Mouse (Mus musculus) liver, embryonic 11.5 days (tissue): ENCODE measurements around the gene Ndufaf5. TPM values are rescaled to one million over a fixed set of nuclear protein-coding genes. Genes with fewer than 3 reads are reported as not detected.
"Not testable (repeated sequence)": the region's sequence is repeated elsewhere in the genome, so short reads cannot be mapped to it uniquely, and the experiment has no call there.

Experiments used
- ATAC-seq: fragments of 200-750 bp; cut with Nextera tagmentation; replicated peaks from 2 replicates; pipeline ENCODE4 v1.8.0; 2017; ENCODE audit warnings: moderate number of reproducible peaks, mild to moderate bottlenecking, moderate TSS enrichment, moderate library complexity; ENCODE audit not compliant: low FRiP score
- DNase-seq: peaks from one replicate; pipeline ENCODE4 v3.0.0-alpha.2; 2017; ENCODE audit warnings: low spot score
- H3K27ac ChIP-seq: fragments of 300-500 bp; sonication (generic); 2 replicates; pipeline ENCODE4 v1.5.1; 2014; ENCODE audit warnings: mild to moderate bottlenecking, low read depth, low read length, control low read depth
- H3K27me3 ChIP-seq: fragments of 300-500 bp; sonication (generic); replicated peaks from 2 replicates; pipeline ENCODE4 v1.6.1; 2014; ENCODE audit warnings: low read length, mixed read lengths; ENCODE audit not compliant: control insufficient read depth, insufficient read depth
- H3K36me3 ChIP-seq: fragments of 300-500 bp; sonication (generic); 2 replicates; pipeline ENCODE4 v1.6.1; 2014; ENCODE audit warnings: mild to moderate bottlenecking, low read length, moderate library complexity, mixed read lengths; ENCODE audit not compliant: control insufficient read depth, insufficient read depth
- H3K4me1 ChIP-seq: fragments of 300-500 bp; sonication (generic); replicated peaks from 2 replicates; pipeline ENCODE4 v1.6.1; 2014; ENCODE audit warnings: low read length, mixed read lengths; ENCODE audit not compliant: control insufficient read depth, insufficient read depth
- H3K4me2 ChIP-seq: fragments of 300-500 bp; sonication (generic); 2 replicates; pipeline ENCODE4 v1.6.1; 2014; ENCODE audit warnings: mild to moderate bottlenecking, control low read depth, moderate library complexity
- H3K4me3 ChIP-seq: fragments of 300-500 bp; sonication (generic); 2 replicates; pipeline ENCODE4 v1.5.1; 2014; ENCODE audit warnings: low read depth, low read length, control low read depth
- H3K9ac ChIP-seq: fragments of 300-500 bp; sonication (generic); 2 replicates; pipeline ENCODE4 v1.6.1; 2014; ENCODE audit warnings: low read depth, low read length, control low read depth
- H3K9me3 ChIP-seq: fragments of 300-500 bp; sonication (generic); 2 replicates; pipeline ENCODE4 v1.6.1; 2016; ENCODE audit warnings: low read length, inconsistent platforms, mixed read lengths; ENCODE audit not compliant: control insufficient read depth
- WGBS: fragments of 180-500 bp; shearing (Covaris S2); extraction: QIAGEN DNeasy Blood & Tissue Kit; methylation state at CpG from one replicate; pipeline ENCODE4 v1.1.7; 2014; 5-methylcytosine and 5-hydroxymethylcytosine counted together
- polyA plus RNA-seq: library from polyadenylated mRNA; unstranded; fragments of >200 nt; fragmentation: Nextera tagmentation; extraction: Ambion mirVana; gene quantifications from 2 replicates; pipeline ENCODE4 v1.2.1, GENCODE M21; 2014

Gene Ndufaf5
- 18.7 and 19.4 TPM in 2 replicates for polyA plus RNA-seq

DNA sequence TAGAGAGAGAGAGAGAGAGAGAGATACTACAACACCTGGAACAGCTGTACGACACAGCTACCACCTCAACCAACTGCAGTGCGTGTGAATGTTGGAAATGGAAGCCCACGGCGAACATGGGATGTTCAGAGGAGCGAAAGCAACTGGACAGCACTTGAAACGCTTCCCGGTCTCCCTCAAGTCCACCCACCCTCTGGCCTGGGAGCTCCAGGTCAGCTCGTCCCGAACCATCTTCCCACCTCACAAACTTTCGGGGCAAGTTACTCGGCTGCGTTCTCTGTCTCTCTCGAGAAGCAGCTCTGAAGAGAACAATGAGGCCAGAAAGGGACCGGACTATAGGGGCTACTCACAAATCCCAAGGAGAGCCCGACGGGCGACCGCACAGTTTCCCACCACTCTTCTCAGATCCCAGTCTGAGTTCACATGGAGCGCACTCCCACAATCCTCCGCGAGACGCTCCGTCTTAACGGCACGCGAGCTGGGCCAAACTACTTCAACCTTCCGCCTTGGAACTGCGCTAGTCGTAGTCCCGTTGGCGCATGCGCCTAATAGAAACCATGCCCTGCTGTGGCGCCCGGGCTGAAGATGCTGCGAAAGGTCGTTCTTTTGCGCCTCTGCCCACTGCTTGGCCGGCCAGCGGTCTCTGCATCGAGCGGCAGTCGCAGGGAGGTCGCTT, at the start of gene Ndufaf5, which contains the start of gene Esf1:
Gene Ndufaf5, plus strand, starts transcription at position 523 of the 676 bp plus-strand sequence.
Gene Esf1, minus strand, starts transcription at position 438 of the 676 bp plus-strand sequence.
- under 1% methylated on average over 43 of the region's 43 CpGs for WGBS
- no peaks in the 10 kb centered on the region for H3K9me3 ChIP-seq

DNA sequence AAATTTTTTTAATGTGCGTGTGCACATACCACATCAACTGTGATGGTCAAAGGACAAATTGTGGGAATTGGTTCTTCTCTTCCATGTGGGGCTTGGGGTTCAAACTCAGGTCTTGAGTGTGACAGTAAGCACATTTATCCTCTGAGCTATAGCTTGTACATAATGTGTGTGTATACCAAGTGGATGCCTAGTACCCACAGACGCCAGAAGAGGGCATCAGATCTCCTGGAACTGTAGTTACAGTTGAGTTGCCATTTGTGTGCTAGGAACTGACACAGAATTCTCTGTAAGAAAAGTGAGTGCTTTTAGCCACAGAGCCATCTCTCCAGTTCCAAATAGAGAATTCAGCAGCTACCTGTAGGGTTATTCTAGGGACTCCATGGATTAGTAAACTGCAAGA, 44.9 kb upstream of the Ndufaf5 start:
- ATAC-seq (no peak), DNase-seq (no peak)
- 88% methylated on average over 2 of the region's 2 CpGs for WGBS
- H3K27me3 ChIP-seq, result no peaks in the 10 kb centered on the region
- H3K27ac ChIP-seq, result no peak overlapping the region
- no peaks in the 10 kb centered on the region for H3K9me3 ChIP-seq
- no peak overlapping the region for H3K4me2 ChIP-seq
- no peaks in the 10 kb centered on the region for H3K4me1 ChIP-seq
- no peak overlapping the region for H3K4me3 ChIP-seq
- peaks cover 31% of the 10 kb centered on the region for H3K36me3 ChIP-seq
- H3K9ac ChIP-seq, result no peak overlapping the region

More for the DNA sequence above, at the start of gene Ndufaf5, which contains the start of gene Esf1:
- DNase-seq, result peak; percentile 85
- H3K4me2 ChIP-seq, result peak within 1 kb of the TSS; percentile 81
- H3K36me3 ChIP-seq, result peaks cover 4% of the 10 kb centered on the region
- H3K9ac ChIP-seq, result peak within 1 kb of the TSS; percentile 92
- H3K4me3 ChIP-seq, result peak within 1 kb of the TSS; percentile 96
- peaks cover 10% of the 10 kb centered on the region for H3K4me1 ChIP-seq
- no peaks in the 10 kb centered on the region for H3K27me3 ChIP-seq
- ATAC-seq, result peak; percentile 96
- H3K27ac ChIP-seq, result peak within 1 kb of the TSS; percentile 82

DNA sequence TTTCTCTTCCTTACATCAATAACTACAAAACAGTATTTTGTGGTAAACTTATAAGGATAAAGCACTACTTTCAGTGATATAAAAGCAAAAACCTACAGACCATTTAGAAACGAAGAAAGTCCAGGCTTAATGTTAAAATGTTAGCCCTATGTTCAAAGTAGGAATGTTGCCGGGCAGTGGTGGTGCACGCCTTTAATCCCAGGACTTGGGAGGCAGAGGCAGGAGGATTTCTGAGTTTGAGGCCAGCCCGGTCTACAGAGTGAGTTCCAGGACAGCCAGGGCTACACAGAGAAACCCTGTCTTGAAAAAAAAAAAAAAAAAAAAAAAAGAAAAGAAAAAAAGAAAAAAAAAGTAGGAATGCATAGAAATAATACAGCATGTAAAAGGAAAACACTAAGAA, 18.7 kb upstream of the Ndufaf5 start, which contains the start of gene Gm17374:
Gene Gm17374, plus strand, starts transcription at position 301 of the 400 bp plus-strand sequence.
- H3K9me3 ChIP-seq, H3K4me3 ChIP-seq, H3K4me2 ChIP-seq, H3K4me1 ChIP-seq, ATAC-seq, H3K27me3 ChIP-seq, H3K9ac ChIP-seq, DNase-seq, H3K27ac ChIP-seq: not testable (repeated sequence)
- H3K36me3 ChIP-seq, result peaks cover 16% of the 10 kb centered on the region
- WGBS, result 78% methylated on average over 4 of the region's 4 CpGs

DNA sequence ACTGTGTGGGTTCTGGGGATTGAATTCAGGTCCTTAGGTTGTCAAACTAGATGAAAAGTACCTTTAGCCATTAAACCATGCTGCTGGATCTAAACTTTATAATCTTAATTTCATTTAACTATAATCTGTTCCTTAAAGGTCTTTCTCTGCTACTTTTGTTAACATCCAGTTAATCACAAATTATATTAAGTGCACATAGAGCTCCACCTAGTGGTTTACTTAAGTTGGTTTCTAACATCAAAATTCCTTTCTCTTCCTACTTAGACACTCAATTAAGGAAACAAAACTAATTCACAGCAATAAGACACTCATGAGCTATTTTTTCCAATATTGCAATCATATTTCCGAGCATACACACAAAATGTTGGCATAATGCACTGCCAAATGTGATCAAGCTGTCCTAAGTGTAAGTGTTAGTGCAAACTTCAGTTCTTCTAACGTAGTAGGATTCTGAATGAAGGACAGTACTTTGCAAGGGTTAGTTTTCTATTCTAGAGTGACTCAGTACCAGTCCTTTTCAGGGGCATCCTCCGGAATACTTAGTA, 11.2 kb upstream of the Ndufaf5 start:
- Histone ChIP-seq H3K27me3 (no peaks in the 10 kb centered on the region), H3K9me3 (no peaks in the 10 kb centered on the region), H3K4me1 (peaks cover 9% of the 10 kb centered on the region), H3K36me3 (peaks cover 13% of the 10 kb centered on the region), H3K27ac (no peak overlapping the region), H3K9ac (no peak overlapping the region), H3K4me2 (no peak overlapping the region), H3K4me3 (no peak overlapping the region)
- no peak for DNase-seq
- no peak for ATAC-seq
- WGBS, result 84% methylated on average over 3 of the region's 3 CpGs

DNA sequence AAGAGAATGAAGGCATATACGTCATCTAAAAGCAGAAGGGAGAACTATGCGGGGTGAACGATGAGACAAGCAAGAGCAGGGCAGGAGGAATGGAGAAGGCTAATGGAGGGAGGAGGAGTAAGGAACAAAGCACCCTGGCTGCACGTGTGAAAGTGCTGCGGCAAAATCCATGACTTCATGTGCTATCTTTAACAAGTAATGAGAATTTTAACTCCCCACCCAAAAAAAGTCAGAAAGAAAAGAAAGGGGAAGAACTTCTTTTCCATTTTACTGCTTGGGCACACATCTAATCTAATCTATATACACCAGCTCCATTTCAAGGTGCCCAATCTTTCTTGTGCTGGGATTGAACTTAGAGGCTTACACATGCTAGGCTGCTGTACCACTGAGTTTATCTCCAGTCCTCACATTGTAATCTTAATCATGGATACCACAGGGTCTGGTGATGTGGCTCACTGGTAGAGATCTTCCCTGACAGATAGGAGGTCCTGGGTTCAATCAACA, 7.0 kb upstream of the Ndufaf5 start:
- Histone ChIP-seq H3K4me1 (peaks cover 11% of the 10 kb centered on the region), H3K27me3 (no peaks in the 10 kb centered on the region), H3K4me2 (peak overlapping the region; percentile 31; the same call in 1 of the 2 replicates), H3K36me3 (peaks cover 8% of the 10 kb centered on the region), H3K4me3 (no peak overlapping the region), H3K9me3 (no peaks in the 10 kb centered on the region), H3K9ac (no peak overlapping the region), H3K27ac (peak overlapping the region; percentile 55; the same call in 1 of the 2 replicates)
- no peak for DNase-seq
- peak; percentile 99 for ATAC-seq
- WGBS, result 69% methylated on average over 5 of the region's 5 CpGs

DNA sequence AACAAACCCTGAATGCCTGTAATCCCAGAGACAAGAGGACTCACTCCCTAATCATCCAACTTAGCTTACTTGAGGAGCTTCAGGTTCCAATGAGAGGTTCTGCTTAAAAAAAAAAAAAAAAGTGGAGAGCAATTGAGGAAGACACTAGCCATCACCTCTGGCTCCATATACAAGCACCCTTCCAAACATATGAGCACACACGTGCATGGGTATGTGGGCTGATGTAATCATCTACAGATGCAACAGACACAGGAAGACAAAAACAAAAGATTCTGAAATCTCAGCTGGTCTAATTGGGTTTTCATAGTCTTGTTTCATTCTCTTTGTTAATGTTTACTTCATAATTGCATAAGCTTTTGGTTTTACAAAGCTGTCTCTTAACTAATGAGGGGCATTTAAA, 1.4 kb upstream of the Ndufaf5 start:
- H3K4me1 ChIP-seq, result peaks cover 14% of the 10 kb centered on the region
- ATAC-seq (no peak), DNase-seq (no peak)
- 59% methylated on average over 1 of the region's 1 CpGs for WGBS
- H3K27ac ChIP-seq, result no peak overlapping the region
- no peak overlapping the region for H3K9ac ChIP-seq
- H3K9me3 ChIP-seq, result no peaks in the 10 kb centered on the region
- H3K4me2 ChIP-seq, result peak overlapping the region; percentile 81
- H3K27me3 ChIP-seq, result no peaks in the 10 kb centered on the region
- H3K36me3 ChIP-seq, result peaks cover 6% of the 10 kb centered on the region
- peak overlapping the region; percentile 96 for H3K4me3 ChIP-seq

DNA sequence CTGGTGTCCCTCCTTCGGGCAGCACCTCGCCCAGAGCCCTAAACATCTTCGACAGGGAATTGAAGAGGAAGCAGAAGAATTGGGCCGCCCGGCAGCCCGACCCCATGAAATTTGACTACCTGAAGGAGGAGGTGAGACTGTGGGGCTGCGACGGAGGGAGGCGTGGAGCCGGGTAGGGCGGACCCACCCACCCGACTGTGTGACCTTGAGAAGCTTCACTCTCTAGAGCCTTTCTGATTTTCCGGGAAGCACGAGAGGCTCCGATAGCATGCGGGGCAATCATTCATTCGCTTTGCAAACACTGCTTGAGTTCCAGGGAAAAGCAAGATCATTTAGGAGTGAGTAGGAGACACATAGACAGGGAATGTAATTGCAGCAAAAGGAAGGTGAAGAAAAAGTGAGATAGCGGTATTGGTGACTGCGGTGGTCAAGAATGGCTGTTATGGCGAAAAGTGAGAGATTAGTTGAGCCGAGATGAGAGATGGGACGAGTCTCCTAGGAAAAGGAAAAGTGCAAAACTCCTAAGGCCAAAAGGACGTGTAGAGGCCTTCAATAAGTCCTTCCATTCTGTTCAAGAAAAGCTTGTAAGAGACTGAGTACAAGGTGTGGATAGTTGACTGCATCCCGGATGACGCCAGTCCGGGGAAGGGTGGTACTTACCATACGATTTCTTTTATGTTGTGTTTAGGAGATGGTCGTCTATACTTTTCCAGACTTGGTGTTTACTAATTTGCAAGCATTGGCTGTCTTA, 529 bp downstream of the Ndufaf5 start:
- ATAC-seq (peak; percentile 82), DNase-seq (no peak)
- H3K4me3 ChIP-seq, result peak overlapping the region; percentile 96
- H3K4me1 ChIP-seq, result peaks cover 10% of the 10 kb centered on the region
- WGBS, result 5% methylated on average over 28 of the region's 28 CpGs
- H3K27me3 ChIP-seq, result no peaks in the 10 kb centered on the region
- H3K36me3 ChIP-seq, result peaks cover 4% of the 10 kb centered on the region
- H3K9ac ChIP-seq, result peak overlapping the region; percentile 92
- H3K4me2 ChIP-seq, result peak overlapping the region; percentile 81
- H3K9me3 ChIP-seq, result no peaks in the 10 kb centered on the region
- peak overlapping the region; percentile 82 for H3K27ac ChIP-seq

DNA sequence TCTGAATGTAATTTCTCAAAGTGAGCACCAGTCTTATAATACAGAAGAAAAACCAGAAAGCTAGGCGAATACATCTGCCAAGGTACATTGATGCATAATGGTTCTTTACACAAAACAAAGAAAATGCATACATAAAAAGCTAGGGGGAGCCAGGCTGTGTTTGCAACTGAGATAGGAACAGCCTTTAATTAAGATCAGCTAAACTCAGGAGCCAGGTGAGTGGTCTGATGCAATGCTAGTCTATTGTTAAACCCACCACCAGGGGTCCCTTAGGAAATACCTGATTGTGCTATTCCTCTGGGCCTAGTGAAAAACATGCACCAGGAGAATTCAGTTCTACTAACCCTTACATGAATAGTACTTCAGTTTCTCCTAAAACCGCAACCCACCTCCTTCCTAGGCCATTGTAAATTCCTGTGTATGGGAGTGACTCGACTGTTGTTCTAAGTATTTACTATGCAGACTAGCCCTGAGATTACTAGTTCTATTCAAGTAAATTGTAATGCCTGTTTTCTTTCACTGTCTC, 15.3 kb downstream of the Ndufaf5 start:
- not testable (repeated sequence) for H3K4me1 ChIP-seq, H3K27me3 ChIP-seq, DNase-seq, H3K4me3 ChIP-seq, H3K27ac ChIP-seq, H3K4me2 ChIP-seq, ATAC-seq, H3K9ac ChIP-seq, H3K36me3 ChIP-seq, H3K9me3 ChIP-seq
- WGBS, result 90% methylated on average over 3 of the region's 3 CpGs
